Mouse (Mus musculus): ENCODE measurements around the gene Coq2. TPM values are rescaled to one million over a fixed set of nuclear protein-coding genes. Genes with fewer than 3 reads are reported as not detected.

The Coq2 gene
- polyA plus RNA-seq, 1 experiment from 2014 or later = 52.7 TPM

DNA sequence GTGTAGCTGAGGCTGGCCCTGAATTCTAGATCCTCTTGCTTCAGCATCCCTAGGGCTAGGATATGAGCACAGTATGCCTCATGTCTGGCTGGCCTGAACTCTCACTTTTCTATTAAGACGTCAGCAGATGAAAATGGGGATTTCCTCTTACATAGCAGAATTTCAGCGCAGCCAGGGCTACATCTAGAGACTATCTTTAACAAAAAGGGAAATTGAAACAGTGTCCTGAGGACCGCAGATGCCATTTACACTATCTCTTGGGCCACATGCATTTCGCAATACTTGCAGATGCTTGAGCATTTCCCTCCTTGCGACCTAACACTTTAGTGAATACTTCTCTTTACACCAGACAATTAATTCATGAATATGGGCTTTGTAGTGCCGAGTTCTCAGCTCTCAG, 18.6 kb downstream of the Coq2 start:
- no peak overlapping the region for H3K27ac ChIP-seq (replicated peaks)
- no peaks in the 10 kb centered on the region for H3K9me3 ChIP-seq (replicated peaks)
- H3K4me1 ChIP-seq = no peaks in the 10 kb centered on the region
- 81% methylated on average over 6 of the region's 6 CpGs for WGBS
- ATAC-seq (ENCODE audit: low FRiP score) = no peak
- no peak overlapping the region for H3K4me3 ChIP-seq (replicated peaks)
- H3K9ac ChIP-seq (replicated peaks) = no peak overlapping the region
- H3K4me2 ChIP-seq = no peak overlapping the region
- H3K36me3 ChIP-seq = peaks cover 66% of the 10 kb centered on the region
- H3K27me3 ChIP-seq (replicated peaks) = no peaks in the 10 kb centered on the region

DNA sequence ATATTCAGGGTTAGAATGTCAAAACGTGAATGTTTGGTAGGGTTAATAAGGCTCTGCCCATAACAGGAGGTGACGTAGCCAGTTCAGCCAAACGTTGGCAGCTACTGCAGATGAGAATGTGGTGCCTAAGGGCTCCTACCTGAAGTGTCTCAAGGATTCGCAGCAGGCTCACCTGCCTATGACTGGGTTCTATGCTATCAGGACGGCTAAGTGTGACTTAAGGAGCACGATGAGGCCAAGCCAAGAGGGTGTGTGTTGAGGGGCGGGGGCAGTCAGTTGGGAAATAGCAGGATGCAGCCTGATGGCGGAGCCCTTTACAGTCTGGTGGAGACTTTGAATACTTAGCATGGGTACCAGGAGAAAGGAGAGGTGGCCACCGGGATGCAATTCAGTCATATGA, 22.6 kb downstream of the Coq2 start:
- Histone ChIP-seq H3K9ac (replicated peaks) (no peak overlapping the region), H3K27ac (replicated peaks) (no peak overlapping the region), H3K4me1 (no peaks in the 10 kb centered on the region), H3K27me3 (replicated peaks) (no peaks in the 10 kb centered on the region), H3K36me3 (peaks cover 34% of the 10 kb centered on the region), H3K4me2 (no peak overlapping the region), H3K9me3 (replicated peaks) (no peaks in the 10 kb centered on the region), H3K4me3 (replicated peaks) (no peak overlapping the region)
- 90% methylated on average over 9 of the region's 9 CpGs for WGBS
- no peak for ATAC-seq (ENCODE audit: low FRiP score)

GRCm38 (mm10) chr5:100651486-100651885, 23.5 kb downstream of the Coq2 start:
- Histone ChIP-seq H3K9ac (replicated peaks) (no peak overlapping the region), H3K36me3 (peaks cover 28% of the 10 kb centered on the region), H3K4me3 (replicated peaks) (no peak overlapping the region), H3K9me3 (replicated peaks) (no peaks in the 10 kb centered on the region), H3K4me1 (no peaks in the 10 kb centered on the region), H3K27ac (replicated peaks) (no peak overlapping the region), H3K27me3 (replicated peaks) (no peaks in the 10 kb centered on the region), H3K4me2 (no peak overlapping the region)
- 85% methylated on average over 10 of the region's 10 CpGs for WGBS
- ATAC-seq (ENCODE audit: low FRiP score) = no peak

- Histone ChIP-seq H3K36me3 (peaks cover 23% of the 10 kb centered on the region), H3K4me2 (no peak overlapping the region), H3K27me3 (replicated peaks) (no peaks in the 10 kb centered on the region), H3K9ac (replicated peaks) (no peak overlapping the region), H3K4me3 (replicated peaks) (no peak overlapping the region), H3K4me1 (no peaks in the 10 kb centered on the region), H3K9me3 (replicated peaks) (no peaks in the 10 kb centered on the region), H3K27ac (replicated peaks) (no peak overlapping the region)
- 92% methylated on average over 7 of the region's 7 CpGs for WGBS
- no peak for ATAC-seq (ENCODE audit: low FRiP score)
Observed at GRCm38 (mm10) chr5:100650969-100651368, 24.0 kb downstream of the Coq2 start.

GRCm38 (mm10) chr5:100648546-100648945, 26.4 kb downstream of the Coq2 start:
- Histone ChIP-seq H3K27me3 (replicated peaks) (no peaks in the 10 kb centered on the region), H3K27ac (replicated peaks) (no peak overlapping the region), H3K4me3 (replicated peaks) (no peak overlapping the region), H3K4me2 (no peak overlapping the region), H3K4me1 (no peaks in the 10 kb centered on the region), H3K9me3 (replicated peaks) (no peaks in the 10 kb centered on the region), H3K36me3 (0 out of 2 replicates have a peak, but pooled peaks cover 3% of the 10 kb centered on the region), H3K9ac (replicated peaks) (no peak overlapping the region)
- 50% methylated on average over 6 of the region's 6 CpGs for WGBS
- ATAC-seq (ENCODE audit: low FRiP score) = no peak

- Histone ChIP-seq H3K4me1 (no peaks in the 10 kb centered on the region), H3K4me3 (replicated peaks) (no peak overlapping the region), H3K9me3 (replicated peaks) (no peaks in the 10 kb centered on the region), H3K36me3 (no peaks in the 10 kb centered on the region), H3K9ac (replicated peaks) (no peak overlapping the region), H3K27ac (replicated peaks) (no peak overlapping the region), H3K27me3 (replicated peaks) (no peaks in the 10 kb centered on the region), H3K4me2 (no peak overlapping the region)
- 75% methylated on average over 10 of the region's 10 CpGs for WGBS
- ATAC-seq (ENCODE audit: low FRiP score) = no peak
Observed at GRCm38 (mm10) chr5:100648046-100648445, 26.9 kb downstream of the Coq2 start.

DNA sequence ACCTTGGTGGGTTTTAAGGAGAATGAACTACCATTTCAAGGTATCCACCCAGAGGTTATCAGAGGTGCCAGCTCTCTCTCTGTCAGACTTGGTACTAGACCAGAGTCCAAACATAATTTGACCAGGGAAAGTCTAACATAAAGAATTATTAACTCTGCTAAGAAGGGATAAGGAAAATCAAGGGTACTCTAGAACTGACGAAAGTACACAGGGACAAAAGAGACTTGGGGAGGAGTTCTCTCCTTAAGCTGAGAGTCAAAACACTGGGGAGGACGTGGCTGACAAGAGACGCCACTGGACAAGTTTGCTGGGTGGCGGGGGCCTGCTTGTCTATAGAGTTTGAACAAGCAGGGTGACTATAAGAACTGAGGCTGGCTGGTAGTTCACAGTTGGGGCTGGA, 28.4 kb downstream of the Coq2 start:
- Histone ChIP-seq H3K4me3 (replicated peaks) (no peak overlapping the region), H3K4me2 (no peak overlapping the region), H3K27ac (replicated peaks) (no peak overlapping the region), H3K9ac (replicated peaks) (no peak overlapping the region), H3K4me1 (no peaks in the 10 kb centered on the region), H3K36me3 (no peaks in the 10 kb centered on the region), H3K27me3 (replicated peaks) (no peaks in the 10 kb centered on the region), H3K9me3 (replicated peaks) (no peaks in the 10 kb centered on the region)
- WGBS = 79% methylated on average over 4 of the region's 4 CpGs
- no peak for ATAC-seq (ENCODE audit: low FRiP score)

DNA sequence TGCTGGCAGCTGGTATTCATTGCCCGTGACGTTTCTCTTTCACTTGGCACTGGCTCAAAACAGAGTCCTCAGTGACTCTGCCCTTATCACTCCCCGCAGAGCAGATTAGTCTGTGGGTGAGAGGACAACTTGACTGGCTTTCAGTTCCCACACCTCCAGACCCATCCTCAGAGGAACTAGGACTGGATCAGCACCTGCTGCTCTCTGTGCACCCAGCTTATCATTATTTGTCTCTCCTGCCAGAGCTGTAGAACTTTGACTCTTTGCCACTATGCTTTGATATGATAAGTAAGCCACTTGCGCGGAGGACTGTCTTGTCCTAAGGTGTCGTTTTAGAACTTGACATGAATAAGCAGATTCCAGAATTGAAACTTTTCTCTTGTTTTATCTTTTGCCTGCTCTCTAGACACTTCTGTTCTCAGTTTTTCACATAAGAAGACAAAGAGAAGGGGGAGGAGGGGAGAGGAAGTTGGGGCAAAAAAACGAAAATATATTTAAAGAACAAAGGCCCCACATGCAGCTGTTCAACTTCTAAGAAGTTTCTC, 30.9 kb downstream of the Coq2 start:
- H3K4me3 ChIP-seq (replicated peaks) = no peak overlapping the region
- H3K27me3 ChIP-seq (replicated peaks) = no peaks in the 10 kb centered on the region
- no peak overlapping the region for H3K9ac ChIP-seq (replicated peaks)
- ATAC-seq (ENCODE audit: low FRiP score) = no peak
- 73% methylated on average over 7 of the region's 7 CpGs for WGBS
- no peak overlapping the region for H3K4me2 ChIP-seq
- no peaks in the 10 kb centered on the region for H3K36me3 ChIP-seq
- no peaks in the 10 kb centered on the region for H3K9me3 ChIP-seq (replicated peaks)
- H3K27ac ChIP-seq (replicated peaks) = no peak overlapping the region
- H3K4me1 ChIP-seq = no peaks in the 10 kb centered on the region

DNA sequence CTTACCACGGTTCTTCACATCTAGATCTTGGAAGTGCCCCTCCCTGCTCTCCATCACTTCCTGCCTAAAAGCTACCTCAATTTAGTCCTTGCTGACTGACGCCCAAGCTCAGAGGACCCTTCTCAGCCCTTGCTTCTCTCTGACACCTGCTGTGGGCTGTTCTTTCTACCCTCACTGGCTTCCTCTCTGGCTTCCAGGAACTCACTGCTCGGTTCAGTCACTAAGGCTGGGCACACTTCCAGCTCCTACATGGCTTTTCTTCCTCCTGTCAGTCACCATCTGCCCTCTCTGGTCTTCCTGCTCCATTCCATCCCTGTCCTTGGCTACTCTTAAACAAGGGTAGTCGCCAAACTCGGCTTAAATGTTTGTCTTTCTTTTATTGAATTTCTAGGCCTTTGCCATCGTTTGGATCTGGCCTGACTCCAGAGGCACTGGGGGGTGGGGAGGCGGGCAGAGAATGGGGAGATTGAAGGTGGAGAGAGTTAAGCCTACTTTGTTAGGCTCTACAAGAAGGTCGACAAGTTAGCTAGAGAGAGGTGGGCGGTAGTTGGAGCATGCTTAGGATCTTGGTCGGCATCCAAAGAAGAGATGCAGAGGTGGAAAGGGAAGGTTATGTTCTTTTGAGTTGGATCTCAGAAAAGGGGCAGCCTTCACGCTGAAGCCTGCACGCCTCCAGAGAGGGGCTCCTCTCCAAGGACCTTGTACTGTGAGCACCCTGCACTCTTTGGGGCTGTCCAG, 31.5 kb downstream of the Coq2 start:
- Histone ChIP-seq H3K27me3 (replicated peaks) (no peaks in the 10 kb centered on the region), H3K36me3 (no peaks in the 10 kb centered on the region), H3K4me1 (no peaks in the 10 kb centered on the region), H3K9me3 (replicated peaks) (no peaks in the 10 kb centered on the region), H3K9ac (replicated peaks) (no peak overlapping the region), H3K27ac (replicated peaks) (no peak overlapping the region), H3K4me3 (replicated peaks) (no peak overlapping the region), H3K4me2 (no peak overlapping the region)
- 83% methylated on average over 12 of the region's 12 CpGs for WGBS
- no peak for ATAC-seq (ENCODE audit: low FRiP score)

- H3K9me3 ChIP-seq (replicated peaks) = no peaks in the 10 kb centered on the region
- 81% methylated on average over 5 of the region's 5 CpGs for WGBS
- no peaks in the 10 kb centered on the region for H3K36me3 ChIP-seq
- H3K27ac ChIP-seq (replicated peaks) = no peak overlapping the region
- no peak overlapping the region for H3K9ac ChIP-seq (replicated peaks)
- H3K4me3 ChIP-seq (replicated peaks) = no peak overlapping the region
- no peaks in the 10 kb centered on the region for H3K4me1 ChIP-seq
- no peaks in the 10 kb centered on the region for H3K27me3 ChIP-seq (replicated peaks)
- no peak overlapping the region for H3K4me2 ChIP-seq
- ATAC-seq (ENCODE audit: low FRiP score) = no peak
Observed at GRCm38 (mm10) chr5:100642316-100642715, 32.6 kb downstream of the Coq2 start.

DNA sequence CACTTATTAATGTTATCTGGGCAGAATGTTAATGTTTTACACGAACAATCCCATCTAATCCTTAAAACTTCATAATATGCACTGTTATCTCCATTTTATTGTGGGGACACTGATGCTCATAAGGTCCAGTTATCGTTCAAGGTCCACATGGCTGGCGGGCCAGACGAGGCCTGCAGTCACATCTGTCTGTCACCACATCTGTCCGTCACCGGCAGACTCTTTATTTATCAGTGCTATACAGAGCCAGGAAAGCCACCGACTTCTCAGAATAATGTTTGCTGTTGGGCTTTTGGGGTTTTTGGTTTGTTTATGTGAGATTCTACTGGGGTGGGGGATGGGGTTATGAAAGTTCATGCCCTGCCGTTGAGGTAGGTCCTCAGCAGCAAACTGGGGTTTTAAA, 36.5 kb downstream of the Coq2 start:
- no peak overlapping the region for H3K4me2 ChIP-seq
- WGBS = 91% methylated on average over 8 of the region's 8 CpGs

DNA sequence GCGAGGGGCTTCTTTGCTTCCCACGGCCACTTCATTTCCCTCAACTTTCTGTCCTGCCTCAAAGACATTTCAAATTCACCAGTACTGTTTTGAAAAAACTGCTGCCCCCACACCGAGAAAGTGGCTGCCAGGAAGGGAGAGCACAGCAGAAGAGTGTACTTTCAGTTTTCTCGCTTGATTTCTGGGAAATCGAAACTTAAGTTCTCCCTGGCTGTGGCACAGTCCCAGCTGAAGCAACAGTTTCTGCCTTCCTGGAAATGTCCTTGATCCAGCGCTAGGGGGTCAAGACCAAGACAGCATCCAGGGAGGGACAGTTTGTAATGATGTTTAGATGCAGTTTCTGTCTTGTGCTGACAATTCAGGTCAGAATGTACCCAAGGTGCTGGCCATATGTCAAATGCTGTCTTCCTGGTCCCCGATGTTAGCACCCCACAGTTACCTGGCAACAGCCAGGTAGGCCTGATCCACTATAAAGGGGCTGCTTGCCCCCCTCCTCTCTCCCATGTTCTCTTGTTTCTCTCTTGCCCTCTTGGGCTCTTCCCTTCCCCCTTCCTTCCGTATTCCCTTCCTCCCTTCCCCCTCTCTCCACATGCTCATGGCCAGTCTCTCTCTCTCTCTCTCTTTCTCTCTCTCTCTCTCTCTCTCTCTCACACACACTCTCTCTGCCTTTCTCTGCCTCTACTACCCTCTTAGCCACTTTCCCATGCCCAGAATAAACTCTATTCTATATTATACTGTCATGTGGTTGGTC, 38.0 kb downstream of the Coq2 start:
- no peak overlapping the region for H3K27ac ChIP-seq (replicated peaks)
- H3K27me3 ChIP-seq (replicated peaks) = no peaks in the 10 kb centered on the region
- no peak overlapping the region for H3K4me3 ChIP-seq (replicated peaks)
- ATAC-seq (ENCODE audit: low FRiP score) = no peak
- H3K9ac ChIP-seq (replicated peaks) = no peak overlapping the region
- WGBS = 76% methylated on average over 8 of the region's 8 CpGs
- no peaks in the 10 kb centered on the region for H3K9me3 ChIP-seq (replicated peaks)
- no peaks in the 10 kb centered on the region for H3K4me1 ChIP-seq
- no peak overlapping the region for H3K4me2 ChIP-seq
- no peaks in the 10 kb centered on the region for H3K36me3 ChIP-seq

More for the DNA sequence above, 36.5 kb downstream of the Coq2 start:
- no peak for ATAC-seq (ENCODE audit: low FRiP score)
- no peaks in the 10 kb centered on the region for H3K9me3 ChIP-seq (replicated peaks)
- no peaks in the 10 kb centered on the region for H3K36me3 ChIP-seq
- H3K27ac ChIP-seq (replicated peaks) = no peak overlapping the region
- H3K4me1 ChIP-seq = no peaks in the 10 kb centered on the region
- no peak overlapping the region for H3K9ac ChIP-seq (replicated peaks)
- no peak overlapping the region for H3K4me3 ChIP-seq (replicated peaks)
- H3K27me3 ChIP-seq (replicated peaks) = no peaks in the 10 kb centered on the region
